Mouse (Mus musculus): ENCODE data around the gene Icam1. TPM values are rescaled to one million over a fixed set of nuclear protein-coding genes. Genes with fewer than 3 reads are reported as not detected.

The Icam1 gene
- total and polyA plus RNA-seq, 2 experiments from 2014 or later: 3.6 to 4.5 TPM

- 65% methylated on average over 6 of the region's 6 CpGs for WGBS
- Histone ChIP-seq H3K4me3 (ENCODE audit: low read depth, low read length) (no peak overlapping the region), H3K27me3 (ENCODE audit: insufficient read depth, low read length) (peaks cover 7% of the 10 kb centered on the region), H3K9me3 (ENCODE audit: low read length) (no peaks in the 10 kb centered on the region), H3K36me3 (ENCODE audit: insufficient read depth, low read length) (no peaks in the 10 kb centered on the region), H3K4me2 (ENCODE audit: low read depth, low read length, poor library complexity, severe bottlenecking) (no peak overlapping the region), H3K9ac (replicated peaks; ENCODE audit: low read length, poor library complexity, severe bottlenecking) (no peak overlapping the region), H3K27ac (ENCODE audit: low read depth, low read length) (no peak overlapping the region), H3K4me1 (ENCODE audit: insufficient read depth, low read length) (no peaks in the 10 kb centered on the region)
- DNase-seq (ENCODE audit: low spot score): no peak
- ATAC-seq (ENCODE audit: low FRiP score): no peak
- no peak for TF ChIP-seq CTCF (IDR thresholded peaks at IDR 0.05)
These were observed 6.5 kb downstream of the Icam1 start for GRCm38 (mm10) chr9:21022288-21022687.

DNA sequence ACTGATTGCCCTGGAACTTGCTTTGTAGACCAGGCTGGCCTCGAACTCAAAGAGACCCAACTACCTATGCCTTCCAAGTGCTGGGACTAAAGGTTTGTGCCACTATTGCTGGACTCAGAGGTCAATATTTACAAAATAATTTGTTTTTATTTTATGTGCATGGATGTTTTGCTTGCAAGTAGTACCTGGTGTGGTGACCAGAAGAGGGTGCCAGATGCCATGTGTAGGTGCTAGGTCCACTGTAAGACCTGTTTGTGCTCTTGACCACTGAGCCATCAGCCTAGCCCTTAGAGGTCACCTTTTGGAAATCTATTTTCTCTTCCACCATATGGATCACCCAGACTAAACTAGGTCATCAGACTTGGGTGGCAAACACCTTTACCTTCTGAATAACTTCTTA is 6.9 kb downstream of the Icam1 start:
- 0 out of 2 replicates have a peak, but pooled peaks have one; percentile 4 for TF ChIP-seq CTCF (IDR thresholded peaks at IDR 0.05)
- Histone ChIP-seq H3K9ac (replicated peaks; ENCODE audit: low read length, poor library complexity, severe bottlenecking) (no peak overlapping the region), H3K4me3 (ENCODE audit: low read depth, low read length) (no peak overlapping the region), H3K27me3 (ENCODE audit: insufficient read depth, low read length) (peaks cover 3% of the 10 kb centered on the region), H3K4me1 (ENCODE audit: insufficient read depth, low read length) (no peaks in the 10 kb centered on the region), H3K9me3 (ENCODE audit: low read length) (no peaks in the 10 kb centered on the region), H3K27ac (ENCODE audit: low read depth, low read length) (no peak overlapping the region), H3K4me2 (ENCODE audit: low read depth, low read length, poor library complexity, severe bottlenecking) (no peak overlapping the region), H3K36me3 (ENCODE audit: insufficient read depth, low read length) (no peaks in the 10 kb centered on the region)
- no peak for DNase-seq (ENCODE audit: low spot score)
- WGBS: 82% methylated on average over 1 of the region's 1 CpGs
- ATAC-seq (ENCODE audit: low FRiP score): no peak

GRCm38 (mm10) chr9:21025258-21025810 is 9.5 kb downstream of the Icam1 start:
- DNase-seq (ENCODE audit: low spot score): no peak
- no peak overlapping the region for H3K4me2 ChIP-seq (ENCODE audit: low read depth, low read length, poor library complexity, severe bottlenecking)
- peaks cover 7% of the 10 kb centered on the region; the same call in 1 of the 2 replicates for H3K4me1 ChIP-seq (ENCODE audit: insufficient read depth, low read length)
- H3K4me3 ChIP-seq (ENCODE audit: low read depth, low read length): no peak overlapping the region
- no peak overlapping the region for H3K9ac ChIP-seq (replicated peaks; ENCODE audit: low read length, poor library complexity, severe bottlenecking)
- H3K9me3 ChIP-seq (ENCODE audit: low read length): no peaks in the 10 kb centered on the region
- ATAC-seq (ENCODE audit: low FRiP score): no peak
- TF ChIP-seq CTCF (IDR thresholded peaks at IDR 0.05): no peak
- peaks cover 25% of the 10 kb centered on the region for H3K27me3 ChIP-seq (ENCODE audit: insufficient read depth, low read length)
- H3K27ac ChIP-seq (ENCODE audit: low read depth, low read length): no peak overlapping the region
- H3K36me3 ChIP-seq (ENCODE audit: insufficient read depth, low read length): no peaks in the 10 kb centered on the region
- 76% methylated on average over 19 of the region's 19 CpGs for WGBS

GRCm38 (mm10) chr9:21026849-21027248 is 11.1 kb downstream of the Icam1 start:
- Histone ChIP-seq H3K36me3 (ENCODE audit: insufficient read depth, low read length) (no peaks in the 10 kb centered on the region), H3K27ac (ENCODE audit: low read depth, low read length) (no peak overlapping the region), H3K9ac (replicated peaks; ENCODE audit: low read length, poor library complexity, severe bottlenecking) (no peak overlapping the region), H3K9me3 (ENCODE audit: low read length) (no peaks in the 10 kb centered on the region), H3K4me3 (ENCODE audit: low read depth, low read length) (no peak overlapping the region), H3K4me2 (ENCODE audit: low read depth, low read length, poor library complexity, severe bottlenecking) (no peak overlapping the region), H3K4me1 (ENCODE audit: insufficient read depth, low read length) (peaks cover 7% of the 10 kb centered on the region; the same call in 1 of the 2 replicates), H3K27me3 (ENCODE audit: insufficient read depth, low read length) (peaks cover 25% of the 10 kb centered on the region)
- WGBS: 82% methylated on average over 12 of the region's 12 CpGs
- DNase-seq (ENCODE audit: low spot score) (no peak), ATAC-seq (ENCODE audit: low FRiP score) (no peak)
- TF ChIP-seq CTCF (IDR thresholded peaks at IDR 0.05): no peak

DNA sequence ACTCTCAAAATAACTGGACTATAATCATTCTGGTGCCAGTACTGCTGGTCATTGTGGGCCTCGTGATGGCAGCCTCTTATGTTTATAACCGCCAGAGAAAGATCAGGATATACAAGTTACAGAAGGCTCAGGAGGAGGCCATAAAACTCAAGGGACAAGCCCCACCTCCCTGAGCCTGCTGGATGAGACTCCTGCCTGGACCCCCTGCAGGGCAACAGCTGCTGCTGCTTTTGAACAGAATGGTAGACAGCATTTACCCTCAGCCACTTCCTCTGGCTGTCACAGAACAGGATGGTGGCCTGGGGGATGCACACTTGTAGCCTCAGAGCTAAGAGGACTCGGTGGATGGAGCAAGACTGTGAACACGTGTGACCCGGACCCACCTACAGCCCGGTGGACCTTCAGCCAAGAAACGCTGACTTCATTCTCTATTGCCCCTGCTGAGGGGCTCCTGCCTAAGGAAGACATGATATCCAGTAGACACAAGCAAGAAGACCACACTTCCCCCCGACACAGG is 12.0 kb downstream of the Icam1 start:
- H3K27ac ChIP-seq (ENCODE audit: low read depth, low read length): no peak overlapping the region
- H3K36me3 ChIP-seq (ENCODE audit: insufficient read depth, low read length): no peaks in the 10 kb centered on the region
- no peak overlapping the region for H3K9ac ChIP-seq (replicated peaks; ENCODE audit: low read length, poor library complexity, severe bottlenecking)
- no peak overlapping the region for H3K4me3 ChIP-seq (ENCODE audit: low read depth, low read length)
- H3K4me1 ChIP-seq (ENCODE audit: insufficient read depth, low read length): peaks cover 9% of the 10 kb centered on the region; the same call in 1 of the 2 replicates
- DNase-seq (ENCODE audit: low spot score) (no peak), ATAC-seq (ENCODE audit: low FRiP score) (no peak)
- no peak for TF ChIP-seq CTCF (IDR thresholded peaks at IDR 0.05)
- WGBS: 57% methylated on average over 8 of the region's 8 CpGs
- H3K4me2 ChIP-seq (ENCODE audit: low read depth, low read length, poor library complexity, severe bottlenecking): no peak overlapping the region
- peaks cover 33% of the 10 kb centered on the region for H3K27me3 ChIP-seq (ENCODE audit: insufficient read depth, low read length)
- H3K9me3 ChIP-seq (ENCODE audit: low read length): no peaks in the 10 kb centered on the region

DNA sequence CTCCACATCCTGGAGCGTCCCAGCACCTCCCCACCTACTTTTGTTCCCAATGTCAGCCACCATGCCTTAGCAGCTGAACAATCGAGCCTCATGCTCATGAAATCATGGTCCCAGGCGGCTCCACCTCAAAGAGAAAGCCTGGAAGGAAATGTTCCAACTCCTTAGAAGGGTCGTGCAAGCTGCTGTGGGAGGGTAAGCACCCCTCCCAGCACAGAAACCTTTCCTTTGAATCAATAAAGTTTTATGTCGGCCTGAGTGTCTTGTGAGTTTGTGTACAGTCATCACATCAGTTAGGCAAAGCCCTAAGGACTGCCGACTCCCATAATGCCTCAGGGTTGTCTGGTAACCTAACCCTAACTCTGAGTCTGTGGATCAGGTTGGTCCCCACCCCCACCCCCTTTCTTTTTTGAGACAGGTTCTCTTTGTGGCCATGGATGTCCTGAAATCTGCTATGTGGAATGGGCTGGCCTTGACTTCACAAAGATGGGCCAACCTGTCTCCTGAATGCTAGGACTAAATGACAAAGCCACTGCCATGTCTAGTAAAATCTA is 12.8 kb downstream of the Icam1 start:
- peaks cover 41% of the 10 kb centered on the region for H3K27me3 ChIP-seq (ENCODE audit: insufficient read depth, low read length)
- DNase-seq (ENCODE audit: low spot score) (no peak), ATAC-seq (ENCODE audit: low FRiP score) (no peak)
- no peak overlapping the region for H3K4me2 ChIP-seq (ENCODE audit: low read depth, low read length, poor library complexity, severe bottlenecking)
- H3K9me3 ChIP-seq (ENCODE audit: low read length): no peaks in the 10 kb centered on the region
- no peak overlapping the region for H3K9ac ChIP-seq (replicated peaks; ENCODE audit: low read length, poor library complexity, severe bottlenecking)
- H3K4me3 ChIP-seq (ENCODE audit: low read depth, low read length): no peak overlapping the region
- H3K27ac ChIP-seq (ENCODE audit: low read depth, low read length): no peak overlapping the region
- no peak for TF ChIP-seq CTCF (IDR thresholded peaks at IDR 0.05)
- 75% methylated on average over 6 of the region's 6 CpGs for WGBS
- H3K36me3 ChIP-seq (ENCODE audit: insufficient read depth, low read length): no peaks in the 10 kb centered on the region
- H3K4me1 ChIP-seq (ENCODE audit: insufficient read depth, low read length): peaks cover 17% of the 10 kb centered on the region; the same call in 1 of the 2 replicates
